Mouse (Mus musculus) cerebellum, adult 2 months (tissue): ENCODE measurements around the gene Map3k6. TPM values are rescaled to one million over a fixed set of nuclear protein-coding genes. Genes with fewer than 3 reads are reported as not detected.

Source experiments
- DNase-seq, 2 experiments: peaks; one replicate each; pipeline ENCODE4 v3.0.0; 2021
- H3K27ac ChIP-seq: fragments of 200-500 bp; 2 replicates; pipeline ENCODE4 v1.5.1; 2012; ENCODE audit warnings: low read length, control low read depth, inconsistent platforms; ENCODE audit not compliant: insufficient read depth
- H3K27me3 ChIP-seq: fragments of 200-500 bp; 2 replicates; pipeline ENCODE4 v1.6.1; 2012; ENCODE audit warnings: inconsistent platforms, mild to moderate bottlenecking, low read length, moderate library complexity; ENCODE audit not compliant: control insufficient read depth, insufficient read depth
- H3K4me1 ChIP-seq: fragments of 200-500 bp; 2 replicates; pipeline ENCODE4 v1.6.1; 2011; ENCODE audit warnings: low read length; ENCODE audit not compliant: control insufficient read depth, insufficient read depth
- H3K4me3 ChIP-seq: fragments of 200-500 bp; replicated peaks from 2 replicates; pipeline ENCODE3; 2011; ENCODE audit warnings: mild to moderate bottlenecking, low read depth, low read length, control low read depth; ENCODE audit not compliant: insufficient read depth
- CTCF ChIP-seq: fragments of 200-500 bp; IDR thresholded peaks from 2 replicates; pipeline ENCODE4 v1.5.1; 2011; ENCODE audit warnings: low read depth, mild to moderate bottlenecking, control low read depth, low read length, moderate library complexity, borderline replicate concordance; ENCODE audit not compliant: insufficient read depth
- POLR2A ChIP-seq: fragments of 200-500 bp; IDR thresholded peaks from 2 replicates; pipeline ENCODE4 v1.6.1; 2011; ENCODE audit warnings: low read length, control low read depth, borderline replicate concordance; ENCODE audit not compliant: insufficient read depth
- WGBS: fragments of 180-500 bp; shearing (Covaris S2); methylation state at CpG from one replicate; pipeline ENCODE4 v1.1.7; 2018; 5-methylcytosine and 5-hydroxymethylcytosine counted together
- polyA plus RNA-seq: library from polyadenylated mRNA; depleted of rRNA; stranded (reverse); fragments of >200 nt; gene quantifications from 2 replicates; pipeline ENCODE4 v1.2.3, GENCODE M21; 2012; rRNA removed

Map3k6 gene
- polyA plus RNA-seq, 1 experiment = 4.0 TPM

GRCm38 (mm10) chr4:133301802-133302201, 61.2 kb downstream of the Map3k6 start:
- Histone ChIP-seq H3K27me3 (no peaks in the 10 kb centered on the region), H3K4me1 (peaks cover 51% of the 10 kb centered on the region), H3K4me3 (no peak overlapping the region), H3K27ac (no peak overlapping the region)
- TF ChIP-seq POLR2A (no peak), CTCF (peak; percentile 83)
- 11% methylated on average over 4 of the region's 4 CpGs for WGBS
- DNase-seq = peak; percentile 80 to 89

Other genes with a start within 250 kb of the Map3k6 start
- gene Ahdc1, start 229.6 kb upstream of the Map3k6 start, polyA plus RNA-seq = 30.8 and 34.3 TPM in 2 replicates
- gene Wasf2, start 110.3 kb upstream of the Map3k6 start, polyA plus RNA-seq = 15.0 and 16.3 TPM in 2 replicates
- 7.4 and 10.9 TPM in 2 replicates for gene Cd164l2, start 28.7 kb upstream of the Map3k6 start, polyA plus RNA-seq
- 10.1 and 10.9 TPM in 2 replicates for gene Gpr3, start 28.3 kb upstream of the Map3k6 start, polyA plus RNA-seq
- gene Sytl1, start 22.3 kb downstream of the Map3k6 start, polyA plus RNA-seq = 0.59 and 0.60 TPM in 2 replicates
- 152 and 153 TPM in 2 replicates for gene Tmem222, start 37.0 kb downstream of the Map3k6 start, polyA plus RNA-seq
- gene Wdtc1, start 112.7 kb downstream of the Map3k6 start, polyA plus RNA-seq = 46.3 and 46.6 TPM in 2 replicates
- gene Slc9a1, start 128.9 kb downstream of the Map3k6 start, polyA plus RNA-seq = 47.6 and 49.5 TPM in 2 replicates
- gene Tent5b, start 239.3 kb downstream of the Map3k6 start, polyA plus RNA-seq = 0.21 and 0.26 TPM in 2 replicates